Mouse (Mus musculus): ENCODE results near the gene Dock4. TPM values are rescaled to one million over a fixed set of nuclear protein-coding genes. Genes with fewer than 3 reads are reported as not detected.

Gene Dock4
- polyA plus RNA-seq, 1 experiment from 2014 or later: 0.61 TPM

- Histone ChIP-seq H3K9me3 (replicated peaks) (no peaks in the 10 kb centered on the region), H3K4me1 (replicated peaks) (peaks cover 16% of the 10 kb centered on the region), H3K36me3 (no peaks in the 10 kb centered on the region), H3K4me3 (replicated peaks) (no peak overlapping the region), H3K27ac (no peak overlapping the region), H3K9ac (no peak overlapping the region), H3K4me2 (no peak overlapping the region), H3K27me3 (no peaks in the 10 kb centered on the region)
- 53% methylated on average over 3 of the region's 3 CpGs for WGBS (ENCODE audit: insufficient replicate concordance)
- DNase-seq (no peak), ATAC-seq (ENCODE audit: low read depth) (no peak)
Observed at GRCm38 (mm10) chr12:40434101-40434500, 11.7 kb upstream of the Dock4 start.

DNA sequence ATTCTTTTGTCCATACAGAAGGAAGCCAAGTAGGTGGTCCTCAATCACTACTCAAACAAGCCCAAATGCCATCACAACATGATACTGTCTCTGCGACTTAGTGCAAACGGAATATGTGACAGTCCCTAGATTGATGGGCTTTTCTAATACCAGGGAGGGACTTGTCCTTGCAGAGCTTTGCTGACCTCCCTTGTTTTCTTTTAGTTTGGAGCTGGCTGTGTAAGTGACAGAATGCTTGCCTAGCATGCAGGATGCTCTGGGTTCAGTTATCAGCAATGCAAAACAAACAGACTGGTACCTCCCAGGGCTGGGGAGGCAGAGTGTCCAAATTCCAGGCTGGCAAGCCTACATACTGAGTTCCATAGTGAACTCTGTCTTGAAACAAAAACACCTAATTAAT lies 7.7 kb upstream of the Dock4 start:
- no peaks in the 10 kb centered on the region for H3K36me3 ChIP-seq
- H3K9me3 ChIP-seq (replicated peaks): no peaks in the 10 kb centered on the region
- no peak overlapping the region for H3K27ac ChIP-seq
- H3K4me2 ChIP-seq: no peak overlapping the region
- peaks cover 5% of the 10 kb centered on the region for H3K4me1 ChIP-seq (replicated peaks)
- DNase-seq: no peak
- no peaks in the 10 kb centered on the region for H3K27me3 ChIP-seq
- H3K9ac ChIP-seq: no peak overlapping the region
- H3K4me3 ChIP-seq (replicated peaks): no peak overlapping the region
- ATAC-seq (ENCODE audit: low read depth): no peak
- WGBS (ENCODE audit: insufficient replicate concordance): 56% methylated on average over 2 of the region's 2 CpGs

GRCm38 (mm10) chr12:40445206-40445605 lies 546 bp upstream of the Dock4 start:
- peaks cover 16% of the 10 kb centered on the region for H3K4me1 ChIP-seq (replicated peaks)
- peak overlapping the region; percentile 94 for H3K4me2 ChIP-seq
- no peak for DNase-seq
- peak; percentile 13; the same call in 1 of the 2 replicates for ATAC-seq (ENCODE audit: low read depth)
- peak overlapping the region; percentile 81 for H3K4me3 ChIP-seq (replicated peaks)
- no peak overlapping the region for H3K27ac ChIP-seq
- H3K9ac ChIP-seq: peak overlapping the region; percentile 73
- peaks cover 39% of the 10 kb centered on the region for H3K27me3 ChIP-seq
- WGBS (ENCODE audit: insufficient replicate concordance): 1% methylated on average over 16 of the region's 16 CpGs
- H3K36me3 ChIP-seq: no peaks in the 10 kb centered on the region
- no peaks in the 10 kb centered on the region for H3K9me3 ChIP-seq (replicated peaks)

DNA sequence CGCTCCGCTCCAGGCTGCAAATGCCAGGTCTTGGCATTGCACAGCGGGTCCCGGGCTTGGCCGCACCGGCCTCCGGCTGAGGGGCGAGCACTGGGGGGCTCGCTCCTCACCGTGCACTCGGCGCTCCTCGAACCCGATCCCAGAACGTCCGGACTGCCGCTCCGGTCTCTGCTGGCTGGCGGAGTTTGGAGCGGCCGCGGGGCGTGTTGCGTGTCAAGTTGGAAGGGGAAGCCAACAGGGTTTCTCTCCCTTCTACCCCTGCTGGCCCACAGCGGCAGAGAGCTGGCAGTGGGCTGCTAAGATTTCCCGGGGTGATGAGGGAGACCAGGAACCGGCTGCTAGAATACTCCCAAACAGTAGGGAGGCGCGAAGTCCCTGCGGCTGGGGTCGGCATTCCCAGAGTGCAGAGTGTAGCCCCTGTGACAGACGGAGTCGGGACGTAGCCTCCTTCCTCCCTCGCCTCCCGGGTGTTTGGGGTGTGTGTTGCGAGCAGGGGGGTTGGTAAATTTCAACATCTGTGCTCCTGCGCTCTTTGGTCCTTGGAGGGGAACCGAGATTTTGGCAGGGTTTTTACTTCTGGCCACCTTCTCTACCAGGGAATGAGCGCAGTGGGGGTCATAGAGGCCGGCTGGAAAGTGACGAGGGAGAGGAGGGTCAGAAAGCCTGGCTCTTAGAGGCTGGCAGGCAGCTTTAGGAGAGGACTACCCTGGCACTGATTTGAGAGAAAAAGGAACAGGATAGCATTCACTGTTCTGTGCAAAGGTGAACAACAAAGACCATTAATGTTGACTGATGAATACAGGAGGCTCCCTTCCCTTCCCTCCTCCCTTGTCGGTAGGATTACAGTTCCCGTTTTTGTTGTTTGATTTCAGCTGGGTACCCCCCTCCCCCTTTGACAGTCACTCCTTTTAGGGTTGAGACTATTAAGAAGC lies 964 bp downstream of the Dock4 start:
- ATAC-seq (ENCODE audit: low read depth) (no peak), DNase-seq (peak; percentile 6)
- H3K36me3 ChIP-seq: no peaks in the 10 kb centered on the region
- H3K27me3 ChIP-seq: peaks cover 41% of the 10 kb centered on the region
- H3K9ac ChIP-seq: peak overlapping the region; percentile 67
- WGBS (ENCODE audit: insufficient replicate concordance): 1% methylated on average over 44 of the region's 44 CpGs
- peak overlapping the region; percentile 94 for H3K4me2 ChIP-seq
- no peaks in the 10 kb centered on the region for H3K9me3 ChIP-seq (replicated peaks)
- peak overlapping the region; percentile 81 for H3K4me3 ChIP-seq (replicated peaks)
- H3K4me1 ChIP-seq (replicated peaks): peaks cover 16% of the 10 kb centered on the region
- H3K27ac ChIP-seq: no peak overlapping the region

- no peaks in the 10 kb centered on the region for H3K9me3 ChIP-seq (replicated peaks)
- no peak overlapping the region for H3K9ac ChIP-seq
- H3K27ac ChIP-seq: no peak overlapping the region
- ATAC-seq (ENCODE audit: low read depth): no peak
- no peaks in the 10 kb centered on the region for H3K36me3 ChIP-seq
- peaks cover 16% of the 10 kb centered on the region for H3K4me1 ChIP-seq (replicated peaks)
- H3K4me2 ChIP-seq: peak overlapping the region; percentile 21; the same call in 1 of the 2 replicates
- H3K4me3 ChIP-seq (replicated peaks): peak overlapping the region; percentile 81; the same call in 1 of the 2 replicates
- DNase-seq: no peak
- WGBS (ENCODE audit: insufficient replicate concordance): 8% methylated on average over 10 of the region's 10 CpGs
- H3K27me3 ChIP-seq: peaks cover 41% of the 10 kb centered on the region
Observed at GRCm38 (mm10) chr12:40447561-40448355, 2.0 kb downstream of the Dock4 start.

GRCm38 (mm10) chr12:40449119-40449795 lies 3.5 kb downstream of the Dock4 start:
- no peak for ATAC-seq (ENCODE audit: low read depth)
- Histone ChIP-seq H3K4me2 (no peak overlapping the region), H3K9me3 (replicated peaks) (no peaks in the 10 kb centered on the region), H3K27me3 (peaks cover 41% of the 10 kb centered on the region), H3K9ac (no peak overlapping the region), H3K27ac (no peak overlapping the region), H3K4me1 (replicated peaks) (peaks cover 16% of the 10 kb centered on the region), H3K4me3 (replicated peaks) (no peak overlapping the region), H3K36me3 (no peaks in the 10 kb centered on the region)
- DNase-seq: no peak
- 71% methylated on average over 9 of the region's 9 CpGs for WGBS (ENCODE audit: insufficient replicate concordance)

DNA sequence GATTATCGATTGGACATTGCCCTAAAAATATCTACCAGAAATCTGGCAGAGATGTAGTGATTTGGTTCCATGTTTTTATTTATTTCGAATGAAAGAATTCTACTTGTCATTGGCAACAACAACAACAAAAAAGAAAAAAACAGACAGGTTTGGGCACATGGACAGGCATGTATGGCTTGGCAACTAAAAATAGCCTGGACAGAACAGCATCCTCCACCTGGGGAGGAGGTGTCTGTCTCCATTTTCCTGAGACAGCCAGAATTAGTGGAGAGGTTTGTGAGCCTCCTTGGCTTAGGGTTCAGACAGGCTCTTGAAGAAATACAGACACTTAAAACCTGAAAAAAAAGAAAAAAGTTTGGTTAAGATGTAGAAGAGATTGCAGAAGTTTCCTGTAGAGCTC lies 10.8 kb downstream of the Dock4 start:
- WGBS (ENCODE audit: insufficient replicate concordance): 47% methylated on average over 2 of the region's 2 CpGs
- H3K27me3 ChIP-seq: no peaks in the 10 kb centered on the region
- DNase-seq: no peak
- H3K36me3 ChIP-seq: no peaks in the 10 kb centered on the region
- H3K4me3 ChIP-seq (replicated peaks): no peak overlapping the region
- no peak overlapping the region for H3K4me2 ChIP-seq
- no peak for ATAC-seq (ENCODE audit: low read depth)
- no peaks in the 10 kb centered on the region for H3K9me3 ChIP-seq (replicated peaks)
- no peak overlapping the region for H3K9ac ChIP-seq
- H3K4me1 ChIP-seq (replicated peaks): no peaks in the 10 kb centered on the region
- no peak overlapping the region for H3K27ac ChIP-seq

GRCm38 (mm10) chr12:40458977-40459376 lies 13.2 kb downstream of the Dock4 start:
- H3K36me3 ChIP-seq: no peaks in the 10 kb centered on the region
- no peak overlapping the region for H3K27ac ChIP-seq
- H3K9me3 ChIP-seq (replicated peaks): no peaks in the 10 kb centered on the region
- H3K27me3 ChIP-seq: no peaks in the 10 kb centered on the region
- no peaks in the 10 kb centered on the region for H3K4me1 ChIP-seq (replicated peaks)
- no peak overlapping the region for H3K4me2 ChIP-seq
- no peak for ATAC-seq (ENCODE audit: low read depth)
- 45% methylated on average over 3 of the region's 3 CpGs for WGBS (ENCODE audit: insufficient replicate concordance)
- no peak overlapping the region for H3K9ac ChIP-seq
- no peak overlapping the region for H3K4me3 ChIP-seq (replicated peaks)
- DNase-seq: no peak

GRCm38 (mm10) chr12:40459673-40460265 lies 14.0 kb downstream of the Dock4 start:
- no peaks in the 10 kb centered on the region for H3K27me3 ChIP-seq
- H3K4me2 ChIP-seq: no peak overlapping the region
- no peaks in the 10 kb centered on the region for H3K9me3 ChIP-seq (replicated peaks)
- H3K9ac ChIP-seq: no peak overlapping the region
- no peak for ATAC-seq (ENCODE audit: low read depth)
- DNase-seq: no peak
- no peak overlapping the region for H3K4me3 ChIP-seq (replicated peaks)
- H3K36me3 ChIP-seq: no peaks in the 10 kb centered on the region
- 32% methylated on average over 6 of the region's 6 CpGs for WGBS (ENCODE audit: insufficient replicate concordance)
- H3K27ac ChIP-seq: no peak overlapping the region
- H3K4me1 ChIP-seq (replicated peaks): no peaks in the 10 kb centered on the region

DNA sequence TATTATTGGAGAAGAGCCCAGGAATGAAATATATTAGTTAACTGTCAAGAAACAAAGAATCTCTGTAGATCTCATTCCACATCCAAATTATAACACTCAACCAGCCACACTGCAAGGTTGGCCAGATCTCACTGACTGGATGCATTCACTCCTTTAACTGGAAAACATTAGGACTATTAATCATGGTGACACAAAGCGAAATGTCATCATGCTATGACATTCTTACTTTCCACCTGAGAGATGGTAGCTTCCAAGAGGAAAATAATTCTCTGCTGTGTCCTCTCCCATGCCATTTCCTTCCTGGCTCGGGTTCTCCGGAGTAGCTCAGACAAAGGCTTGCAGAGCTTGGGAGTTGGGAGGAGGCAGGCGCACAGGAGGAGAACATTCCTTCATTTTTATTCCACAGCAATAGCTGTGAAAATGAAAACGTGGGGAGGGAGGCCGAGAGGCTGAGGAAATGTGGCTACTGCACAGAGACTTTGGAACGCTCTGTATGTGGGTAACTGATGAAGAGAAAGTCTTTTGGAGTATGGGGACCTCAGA lies 17.0 kb downstream of the Dock4 start:
- Histone ChIP-seq H3K4me3 (replicated peaks) (no peak overlapping the region), H3K27ac (no peak overlapping the region), H3K27me3 (no peaks in the 10 kb centered on the region), H3K36me3 (no peaks in the 10 kb centered on the region), H3K9me3 (replicated peaks) (no peaks in the 10 kb centered on the region), H3K4me1 (replicated peaks) (no peaks in the 10 kb centered on the region), H3K4me2 (no peak overlapping the region), H3K9ac (no peak overlapping the region)
- ATAC-seq (ENCODE audit: low read depth) (no peak), DNase-seq (no peak)
- WGBS (ENCODE audit: insufficient replicate concordance): 41% methylated on average over 7 of the region's 7 CpGs

All from liver, embryonic 13.5 days (tissue).